Mouse (Mus musculus) myocyte (in vitro differentiated cells): ENCODE results near the gene Zfp668. TPM values are rescaled to one million over a fixed set of nuclear protein-coding genes. Genes with fewer than 3 reads are reported as not detected.

Experiments used
- H3K27me3 ChIP-seq: one replicate; pipeline ENCODE4 v1.6.1; 2011; ENCODE audit not compliant: control insufficient read depth, insufficient read depth, insufficient read length
- H3K36me3 ChIP-seq: one replicate; pipeline ENCODE4 v1.6.1; 2011; ENCODE audit not compliant: control insufficient read depth, insufficient read depth
- H3K4me2 ChIP-seq: one replicate; pipeline ENCODE4 v1.6.1; 2011; ENCODE audit warnings: low read depth, control low read depth
- H3K4me3 ChIP-seq: one replicate; pipeline ENCODE4 v1.5.1; 2011; ENCODE audit warnings: mild to moderate bottlenecking, control low read depth, moderate library complexity
- H3K79me2 ChIP-seq: one replicate; pipeline ENCODE4 v1.6.1; 2011; ENCODE audit not compliant: control insufficient read depth, insufficient read depth
- H3ac ChIP-seq: one replicate; pipeline ENCODE4 v1.6.1; 2011; ENCODE audit not compliant: control insufficient read depth, insufficient read length
- CEBPB ChIP-seq: IDR thresholded peaks from 2 replicates; pipeline ENCODE4 v1.6.1; 2011; ENCODE audit warnings: mild to moderate bottlenecking, moderate library complexity; ENCODE audit not compliant: poor library complexity, insufficient read depth, severe bottlenecking
- E2F4 ChIP-seq: IDR thresholded peaks from one replicate; pipeline ENCODE4 v1.6.1; 2011; ENCODE audit warnings: mild to moderate bottlenecking, control low read depth, moderate library complexity; ENCODE audit not compliant: insufficient read depth
- MAX ChIP-seq: IDR thresholded peaks from one replicate; pipeline ENCODE4 v1.6.1; 2011; ENCODE audit warnings: low read depth, mild to moderate bottlenecking, control low read depth
- MYOD1 ChIP-seq, 3 experiments: IDR thresholded peaks; one replicate each; pipeline ENCODE4 v1.6.1; 2011; ENCODE audit warnings: control low read depth in 2 of 3, low read depth in 2 of 3, mild to moderate bottlenecking in 2 of 3, moderate library complexity in 1 of 3; ENCODE audit not compliant: insufficient read length in 2 of 3, control insufficient read depth in 1 of 3
- MYOG ChIP-seq, 3 experiments: IDR thresholded peaks; one replicate each; pipeline ENCODE4 v1.6.1; 2011; ENCODE audit warnings: control low read depth in 2 of 3, low read depth in 2 of 3, mild to moderate bottlenecking in 2 of 3; ENCODE audit not compliant: insufficient read length in 2 of 3, control insufficient read depth in 1 of 3, insufficient read depth in 1 of 3
- POLR2A ChIP-seq: IDR thresholded peaks from one replicate; pipeline ENCODE4 v1.6.1; 2011; ENCODE audit warnings: low read depth, mild to moderate bottlenecking, control low read depth, moderate library complexity; ENCODE audit not compliant: insufficient read length
- POLR2AphosphoS2 ChIP-seq: IDR thresholded peaks from one replicate; pipeline ENCODE4 v1.6.1; 2011; ENCODE audit warnings: low read depth, control low read depth; ENCODE audit not compliant: insufficient read length
- REST ChIP-seq: IDR thresholded peaks from one replicate; pipeline ENCODE4 v1.6.1; 2011; ENCODE audit warnings: mild to moderate bottlenecking, control low read depth, moderate library complexity; ENCODE audit not compliant: insufficient read depth, insufficient read length
- SRF ChIP-seq: IDR thresholded peaks from one replicate; pipeline ENCODE4 v1.6.1; 2011; ENCODE audit warnings: low read depth; ENCODE audit not compliant: control insufficient read depth, insufficient read length
- TCF12 ChIP-seq: IDR thresholded peaks from one replicate; pipeline ENCODE4 v1.6.1; 2011; ENCODE audit warnings: mild to moderate bottlenecking, control low read depth; ENCODE audit not compliant: poor library complexity, insufficient read depth, severe bottlenecking
- TCF3 ChIP-seq: IDR thresholded peaks from one replicate; pipeline ENCODE4 v1.6.1; 2011; ENCODE audit warnings: low read depth, control low read depth; ENCODE audit not compliant: insufficient read length
- USF1 ChIP-seq: IDR thresholded peaks from one replicate; pipeline ENCODE4 v1.6.1; 2011; ENCODE audit warnings: low read depth, mild to moderate bottlenecking, control low read depth, moderate library complexity
- polyA plus RNA-seq: library from polyadenylated mRNA; unstranded; fragments of >200 nt; fragmentation: generic; extraction: Trizol; gene quantifications from one replicate; pipeline ENCODE4 v1.2.1, GENCODE M21; 2012; ENCODE audit warnings: missing spikeins

Gene Zfp668
- polyA plus RNA-seq, 1 experiment: 7.9 TPM

- Histone ChIP-seq H3K36me3 (peaks cover 18% of the 10 kb centered on the region), H3K79me2 (peaks cover 24% of the 10 kb centered on the region), H3K4me2 (no peak overlapping the region), H3K4me3 (no peak overlapping the region), H3K27me3 (no peaks in the 10 kb centered on the region), H3ac (no peak overlapping the region)
- TF ChIP-seq MYOG (IDR thresholded peaks at IDR 0.05; ENCODE audit: control insufficient read depth in 1 of 3, insufficient read depth in 1 of 3, insufficient read length in 2 of 3, low read depth in 2 of 3) (no peak), CEBPB (no peak), TCF3 (no peak), E2F4 (no peak), MAX (no peak), POLR2AphosphoS2 (no peak), REST (no peak), MYOD1 (IDR thresholded peaks at IDR 0.05; ENCODE audit: control insufficient read depth in 1 of 3, insufficient read length in 2 of 3, low read depth in 2 of 3) (no peak), USF1 (no peak), POLR2A (no peak), SRF (no peak), TCF12 (no peak)
Observed at GRCm38 (mm10) chr7:127867641-127868040, 9.0 kb downstream of the Zfp668 start.

GRCm38 (mm10) chr7:127866434-127866833, 10.2 kb downstream of the Zfp668 start:
- Histone ChIP-seq H3K79me2 (peaks cover 14% of the 10 kb centered on the region), H3K27me3 (no peaks in the 10 kb centered on the region), H3K36me3 (peaks cover 18% of the 10 kb centered on the region), H3K4me3 (no peak overlapping the region), H3K4me2 (no peak overlapping the region), H3ac (no peak overlapping the region)
- TF ChIP-seq REST (no peak), SRF (no peak), USF1 (no peak), TCF12 (no peak), MYOG (IDR thresholded peaks at IDR 0.05; ENCODE audit: control insufficient read depth in 1 of 3, insufficient read depth in 1 of 3, insufficient read length in 2 of 3, low read depth in 2 of 3) (no peak), MAX (no peak), CEBPB (no peak), POLR2A (no peak), TCF3 (no peak), POLR2AphosphoS2 (no peak), MYOD1 (IDR thresholded peaks at IDR 0.05; ENCODE audit: control insufficient read depth in 1 of 3, insufficient read length in 2 of 3, low read depth in 2 of 3) (no peak), E2F4 (no peak)

GRCm38 (mm10) chr7:127858258-127858657, 18.4 kb downstream of the Zfp668 start:
- TF ChIP-seq TCF12: no peak
- no peak for TF ChIP-seq MAX
- TF ChIP-seq MYOG (IDR thresholded peaks at IDR 0.05; ENCODE audit: control insufficient read depth in 1 of 3, insufficient read depth in 1 of 3, insufficient read length in 2 of 3, low read depth in 2 of 3): no peak
- no peak for TF ChIP-seq E2F4
- TF ChIP-seq MYOD1 (IDR thresholded peaks at IDR 0.05; ENCODE audit: control insufficient read depth in 1 of 3, insufficient read length in 2 of 3, low read depth in 2 of 3): no peak
- no peak for TF ChIP-seq REST
- TF ChIP-seq USF1: no peak
- no peak for TF ChIP-seq POLR2AphosphoS2
- TF ChIP-seq POLR2A: no peak
- no peak for TF ChIP-seq SRF
- TF ChIP-seq TCF3: no peak
- TF ChIP-seq CEBPB: no peak
- Histone ChIP-seq H3K4me3 (no peak overlapping the region), H3K36me3 (no peaks in the 10 kb centered on the region), H3K4me2 (no peak overlapping the region), H3K79me2 (no peaks in the 10 kb centered on the region), H3ac (no peak overlapping the region), H3K27me3 (no peaks in the 10 kb centered on the region)

- Histone ChIP-seq H3ac (no peak overlapping the region), H3K79me2 (no peaks in the 10 kb centered on the region)
Observed at GRCm38 (mm10) chr7:127850906-127851305, 25.7 kb downstream of the Zfp668 start.

GRCm38 (mm10) chr7:127849973-127850875, 26.4 kb downstream of the Zfp668 start:
- peak overlapping the region; percentile 0 for H3K4me3 ChIP-seq
- H3K79me2 ChIP-seq: no peaks in the 10 kb centered on the region
- peaks cover 13% of the 10 kb centered on the region for H3K36me3 ChIP-seq
- H3K27me3 ChIP-seq: no peaks in the 10 kb centered on the region
- peak overlapping the region; percentile 85 for H3K4me2 ChIP-seq
- H3ac ChIP-seq: no peak overlapping the region
- TF ChIP-seq E2F4 (no peak), POLR2A (peak; percentile 52), CEBPB (no peak), REST (no peak), MYOG (IDR thresholded peaks at IDR 0.05; ENCODE audit: control insufficient read depth in 1 of 3, insufficient read depth in 1 of 3, insufficient read length in 2 of 3, low read depth in 2 of 3) (peak in 2 of 3 experiments; percentile 35 to 37), SRF (no peak), USF1 (peak; percentile 27), POLR2AphosphoS2 (peak; percentile 72), TCF3 (no peak), MAX (no peak), MYOD1 (IDR thresholded peaks at IDR 0.05; ENCODE audit: control insufficient read depth in 1 of 3, insufficient read length in 2 of 3, low read depth in 2 of 3) (peak in 1 of 3 experiments; percentile 42), TCF12 (no peak)

More at GRCm38 (mm10) chr7:127850906-127851305, 25.7 kb downstream of the Zfp668 start:
- Histone ChIP-seq H3K36me3 (peaks cover 8% of the 10 kb centered on the region), H3K4me2 (peak overlapping the region; percentile 85), H3K27me3 (no peaks in the 10 kb centered on the region), H3K4me3 (peak overlapping the region; percentile 0)
- no peak for TF ChIP-seq REST
- TF ChIP-seq CEBPB: 0 out of 2 replicates have a peak, but pooled peaks have one; percentile 29
